Mouse (Mus musculus): ENCODE results near the gene Olfr1157.

Gene Olfr1157

DNA sequence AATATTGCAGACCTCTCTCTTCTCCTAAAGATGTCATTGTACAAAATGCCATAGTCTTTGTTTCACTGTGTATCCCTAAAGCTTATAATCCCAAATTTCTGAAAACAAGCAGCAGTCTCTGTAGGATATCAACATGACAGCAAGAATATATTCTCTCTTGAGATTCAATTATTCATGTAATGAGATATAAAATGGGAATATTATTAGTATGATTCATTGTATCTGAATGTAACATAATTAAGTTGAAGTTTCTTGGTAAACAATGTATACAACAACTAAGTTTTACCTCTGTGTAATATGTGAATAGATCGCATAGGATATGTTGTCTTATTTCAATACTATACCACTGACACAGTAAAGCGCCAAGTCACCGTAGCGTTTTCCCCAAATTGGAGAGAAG lies at the start of gene Olfr1157:
TSS of gene Olfr1157 (minus strand) at position 101 of the 400 bp plus-strand sequence.
- DNase-seq: no peak

DNA sequence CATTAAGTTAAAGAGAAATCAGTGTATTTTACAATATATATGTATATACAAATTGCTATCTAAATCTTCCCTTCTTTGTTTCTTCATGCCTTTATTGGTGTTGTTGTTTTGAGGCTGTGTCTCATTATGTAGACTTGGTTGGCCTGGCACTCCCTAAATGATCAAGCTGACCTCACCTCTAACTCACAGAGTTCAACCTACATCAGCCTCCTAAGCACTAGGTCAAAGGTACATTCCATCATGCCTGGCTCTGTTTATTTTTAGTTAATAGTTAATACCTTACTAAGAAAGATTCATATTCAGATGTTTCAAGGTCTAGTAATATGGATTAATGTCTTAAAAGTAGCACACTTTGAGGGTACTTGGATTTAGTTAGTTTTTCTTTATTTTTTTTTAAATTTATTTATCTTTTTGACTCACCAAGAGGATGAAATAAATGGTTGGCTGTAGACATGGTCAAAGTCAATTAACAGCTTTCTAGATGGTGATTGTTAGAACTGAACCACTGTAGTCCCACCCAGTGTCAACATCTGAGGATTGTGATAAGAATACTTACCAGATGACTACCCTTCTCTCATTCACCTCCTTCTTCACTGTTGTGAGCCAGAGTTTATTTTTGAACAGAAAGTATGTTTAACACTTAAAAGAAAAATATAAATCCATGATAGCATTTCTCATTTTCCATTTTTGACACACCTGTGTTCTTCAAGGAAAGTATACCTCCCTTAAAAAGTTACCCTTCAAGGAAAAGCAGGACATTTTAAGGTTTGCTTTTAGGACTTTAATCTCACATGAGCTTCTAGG lies 39.6 kb upstream of the Olfr1157 start, which contains the start of gene Olfr1160:
TSS of gene Olfr1160 (minus strand) at position 754 of the 804 bp plus-strand sequence.
- DNase-seq: no peak

DNA sequence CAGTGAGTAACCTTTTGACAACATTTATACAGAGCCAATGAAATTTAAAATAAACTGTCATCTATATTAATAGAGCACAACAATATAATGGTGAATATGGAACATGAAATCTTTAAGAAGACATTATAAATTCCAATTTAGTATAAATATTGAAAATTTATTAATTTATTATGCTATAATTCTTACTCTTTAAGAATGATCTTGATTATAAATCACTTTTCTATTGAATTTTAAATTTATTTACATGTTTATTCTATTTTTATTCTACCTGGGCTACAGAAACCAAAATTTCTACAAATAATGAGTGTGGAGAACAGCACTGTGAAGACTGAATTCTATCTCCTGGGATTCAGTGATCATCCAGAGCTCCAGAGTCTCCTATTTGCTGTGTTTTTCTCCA lies 21.7 kb upstream of the Olfr1157 start, which contains the start of gene Olfr1158:
TSS of gene Olfr1158 (plus strand) at position 301 of the 400 bp plus-strand sequence.
- DNase-seq: no peak

DNA sequence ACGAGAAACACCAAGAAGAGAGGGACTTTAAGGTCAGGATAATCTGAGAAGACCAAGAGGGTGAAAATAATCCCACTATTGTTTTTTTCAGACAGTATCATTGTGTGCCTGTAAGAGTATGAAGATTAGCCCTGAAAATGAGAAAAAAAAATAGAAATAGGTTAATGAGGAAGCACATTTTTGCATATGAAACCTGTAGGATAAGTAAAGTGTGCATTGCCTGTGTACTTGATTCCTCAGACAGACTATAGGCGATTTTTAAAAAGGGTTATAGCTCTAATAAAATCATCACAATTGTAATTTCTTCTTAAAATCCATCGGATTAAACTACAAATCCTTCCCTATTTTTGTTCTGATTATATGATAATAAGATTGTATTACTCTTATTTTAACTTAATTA lies 6.5 kb upstream of the Olfr1157 start, which contains the start of gene Olfr74:
TSS of gene Olfr74 (minus strand) at position 101 of the 400 bp plus-strand sequence.
- no peak for DNase-seq

DNA sequence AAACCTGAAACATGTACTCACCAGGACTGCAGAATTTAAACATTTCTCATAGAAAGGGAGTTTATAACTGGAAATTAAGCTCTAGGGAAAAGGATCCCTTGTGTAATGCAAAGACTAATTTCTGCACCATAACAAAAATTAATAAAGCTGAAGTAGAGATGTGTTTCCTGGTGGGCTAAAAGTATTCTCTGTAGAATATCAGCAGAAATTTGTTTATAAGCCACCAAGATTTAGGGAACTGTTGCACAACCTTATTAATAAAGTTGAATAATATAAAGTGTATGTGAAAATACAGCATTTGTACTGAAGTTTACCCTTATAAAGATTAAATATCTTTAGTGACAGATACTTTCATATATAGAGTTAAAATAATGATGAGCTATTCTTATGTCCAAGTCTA lies 15.1 kb downstream of the Olfr1157 start, which contains the start of gene Olfr1156:
TSS of gene Olfr1156 (minus strand) at position 101 of the 400 bp plus-strand sequence.
- DNase-seq: no peak

DNA sequence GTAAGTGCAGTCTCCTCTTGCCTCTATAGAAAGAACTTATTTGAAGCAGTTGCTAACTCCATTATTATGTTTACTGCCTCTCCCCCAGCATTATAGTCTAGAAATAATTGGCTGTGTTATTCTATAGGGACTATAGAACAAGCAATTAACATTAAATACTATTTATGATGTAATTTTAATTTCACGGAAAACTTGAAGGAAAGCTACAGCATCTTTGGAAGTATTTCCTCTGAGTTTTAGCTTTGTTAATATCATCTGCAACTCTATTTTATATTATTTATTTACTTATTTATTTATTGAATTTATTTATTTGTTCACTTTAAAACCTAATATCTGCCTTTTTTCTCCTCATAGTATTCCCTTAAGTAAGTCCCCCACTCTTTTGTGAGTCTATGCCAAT lies 23.1 kb downstream of the Olfr1157 start, which contains the start of gene Olfr1155:
TSS of gene Olfr1155 (minus strand) at position 101 of the 400 bp plus-strand sequence.
- DNase-seq: no peak
